Mouse (Mus musculus) ES-Bruce4 (cell line): ENCODE results near the gene Gm49383.

Experiments
- CTCF ChIP-seq: IDR thresholded peaks from one replicate; pipeline ENCODE4 v1.8.1; 2011; ENCODE audit warnings: low read depth, low read length
- EP300 ChIP-seq: IDR thresholded peaks from 2 replicates; pipeline ENCODE4 v1.6.1; 2011; ENCODE audit warnings: low read depth, low read length; ENCODE audit not compliant: insufficient read depth
- POLR2A ChIP-seq: IDR thresholded peaks from one replicate; pipeline ENCODE4 v1.8.1; 2011; ENCODE audit warnings: low read length; ENCODE audit not compliant: insufficient read depth

DNA sequence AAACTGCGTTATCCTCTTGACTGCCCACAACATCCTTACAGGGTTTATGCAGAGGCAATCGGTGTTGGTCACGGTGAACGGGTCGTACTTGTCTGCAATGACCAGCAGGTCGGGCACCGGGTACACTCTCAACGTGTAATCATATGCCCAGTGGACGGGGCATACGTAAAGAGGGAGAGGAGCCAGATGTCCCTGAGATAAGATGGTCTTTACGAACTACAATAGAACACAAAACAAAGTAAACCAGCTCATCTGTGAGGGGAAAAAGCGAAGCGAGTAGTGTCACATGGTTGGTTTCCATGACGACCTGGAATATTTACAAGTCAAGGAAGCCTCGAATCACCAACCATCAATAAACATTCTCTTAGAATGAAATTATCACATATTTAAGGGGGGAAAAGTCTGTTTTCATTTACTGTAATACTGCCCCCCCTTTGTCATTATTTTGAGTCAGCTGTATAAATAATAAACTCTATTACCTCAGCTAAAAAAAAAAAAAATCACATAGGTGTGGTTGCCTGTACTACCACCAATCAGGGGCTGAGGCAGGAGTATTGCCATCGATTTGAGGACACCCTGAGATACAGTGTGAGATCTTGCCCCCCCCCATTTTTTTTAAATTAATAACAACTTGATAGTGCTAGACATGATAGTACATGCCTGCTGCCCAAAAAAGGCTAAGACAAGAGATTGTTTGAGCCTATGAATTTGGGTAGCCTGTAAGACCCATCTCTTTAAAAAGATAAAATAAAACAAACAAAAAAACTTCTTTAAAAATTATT lies 7.3 kb upstream of the Gm49383 start, which contains the start of gene Gm49384:
- TF ChIP-seq POLR2A (no peak), CTCF (no peak), EP300 (no peak)
